Mouse (Mus musculus) brain, embryonic 14.5 days (tissue): ENCODE measurements around the gene Cgnl1.

Experiments
- CTCF ChIP-seq: fragments of 200-500 bp; IDR thresholded peaks from 2 replicates; pipeline ENCODE4 v1.5.1; 2012; ENCODE audit warnings: inconsistent platforms, mild to moderate bottlenecking, moderate library complexity, borderline replicate concordance; ENCODE audit not compliant: insufficient read depth, insufficient read length; ENCODE audit errors: extremely low read depth
- POLR2A ChIP-seq: fragments of 200-500 bp; IDR thresholded peaks from 2 replicates; pipeline ENCODE4 v1.6.1; 2012; ENCODE audit warnings: mild to moderate bottlenecking, inconsistent platforms, borderline replicate concordance; ENCODE audit not compliant: poor library complexity, insufficient read depth, insufficient read length, severe bottlenecking; ENCODE audit errors: extremely low read depth

- TF ChIP-seq CTCF (no peak), POLR2A (no peak)
Measured at GRCm38 (mm10) chr9:71805646-71806421, 34.4 kb upstream of the Cgnl1 start.
